Mouse (Mus musculus) heart, adult 10 weeks (tissue): ENCODE data around the gene Gm10320. TPM values are rescaled to one million over a fixed set of nuclear protein-coding genes. Genes with fewer than 3 reads are reported as not detected.

ENCODE experiments used
- polyA plus RNA-seq: library from polyadenylated mRNA; stranded (reverse); fragments of 350-450 nt; fragmentation: Illumina TruSeq; extraction: RNeasy Lipid Tissue Mini Kit (QIAGEN cat#74804); gene quantifications from one replicate; pipeline ENCODE4 v1.2.3, GENCODE M21; 2014; ENCODE audit warnings: low read depth, low replicate concordance

Gene Gm10320
- not detected for polyA plus RNA-seq

GRCm38 (mm10) chr13:98491909-98492308 lies at the start of gene Gm10320:
Gene Gm10320 (minus strand): TSS chr13:98492001.

Other genes starting within 250 kb of the Gm10320 start
- 6.4 TPM for gene Utp15, start 229.0 kb downstream of the Gm10320 start, polyA plus RNA-seq
- 23.0 TPM for gene Ankra2, start 228.9 kb downstream of the Gm10320 start, polyA plus RNA-seq
- not detected for gene Gm21976, start 212.1 kb downstream of the Gm10320 start, polyA plus RNA-seq
- gene Btf3, start 175.0 kb downstream of the Gm10320 start, polyA plus RNA-seq = 340 TPM
- gene Foxd1, start 137.8 kb downstream of the Gm10320 start, polyA plus RNA-seq = not detected
- gene Tmem174, start 145.4 kb upstream of the Gm10320 start, polyA plus RNA-seq = not detected
- 7.2 TPM for gene Tmem171, start 202.8 kb upstream of the Gm10320 start, polyA plus RNA-seq